Comparison of ENCODE assay signal across 29 mouse cellular contexts in genomic region chr16:36209967-36210453, GRCm38 (mm10). TPM values are rescaled to one million over a fixed set of nuclear protein-coding genes. Genes with fewer than 3 reads are reported as not detected.
DNase-seq lines count a peak whose midpoint lies in the region; ATAC-seq and TF ChIP-seq lines count a peak whose summit lies in the region.
"Had no signal": no experiment of that assay in that cellular context is flagged by ENCODE, and none has a peak within 500 bp of the region (broad histone marks: within the 10 kb centered on the region; RNA-seq: fewer than 3 reads in every experiment).

Gm5416 (plus strand) TSS chr16:36210403.

- no peaks in the 10 kb centered on the region for H3K79me2 ChIP-seq in CH12.LX (replicated peaks; ENCODE audit: control insufficient read depth, extremely low read depth, insufficient read depth, poor library complexity, severe bottlenecking)

- no peak within 1 kb of the TSS for H3K9ac ChIP-seq in liver, postnatal 0 days (replicated peaks)
- H3K9ac ChIP-seq in CH12.LX (ENCODE audit: insufficient read depth, low read depth), result no peak within 1 kb of the TSS
- no peak within 1 kb of the TSS for H3K9ac ChIP-seq in forebrain, embryonic 15.5 days (replicated peaks)
- no peak within 1 kb of the TSS for H3K9ac ChIP-seq in liver, embryonic 11.5 days (ENCODE audit: low read depth, low read length)

- no peaks in the 10 kb centered on the region for H3K4me1 ChIP-seq in liver, postnatal 0 days (ENCODE audit: insufficient read depth)
- H3K4me1 ChIP-seq in CH12.LX (ENCODE audit: control insufficient read depth in 1 of 2, insufficient read depth in 2 of 2), result peaks cover 0 to 9% of the 10 kb centered on the region in 2 experiments; a peak in 2 of 4 replicates
- no peaks in the 10 kb centered on the region for H3K4me1 ChIP-seq in forebrain, embryonic 15.5 days
- no peaks in the 10 kb centered on the region for H3K4me1 ChIP-seq in liver, embryonic 11.5 days (replicated peaks; ENCODE audit: control insufficient read depth, insufficient read depth, low read length)

- no peak within 1 kb of the TSS; the same call in 1 of the 2 replicates for H3K27ac ChIP-seq in liver, postnatal 0 days (ENCODE audit: low read depth)
- no peak within 1 kb of the TSS for H3K27ac ChIP-seq in CH12.LX (ENCODE audit: insufficient read depth, low read depth)
- H3K27ac ChIP-seq in forebrain, embryonic 15.5 days (replicated peaks), result no peak within 1 kb of the TSS
- no peak within 1 kb of the TSS for H3K27ac ChIP-seq in liver, embryonic 11.5 days (ENCODE audit: low read depth, low read length)

- H3K9me3 ChIP-seq in liver, postnatal 0 days (ENCODE audit: low read length), result no peaks in the 10 kb centered on the region
- H3K9me3 ChIP-seq in CH12.LX (replicated peaks; ENCODE audit: low read length), result no peaks in the 10 kb centered on the region
- H3K9me3 ChIP-seq in forebrain, embryonic 15.5 days, result no peaks in the 10 kb centered on the region
- no peaks in the 10 kb centered on the region for H3K9me3 ChIP-seq in liver, embryonic 11.5 days (ENCODE audit: control insufficient read depth, low read length)
- H3K9me3 ChIP-seq: G1E had no signal

- no peak for ATAC-seq in liver, postnatal 0 days
- no peak for ATAC-seq in forebrain, embryonic 15.5 days (replicated peaks)
- ATAC-seq in liver, embryonic 11.5 days (replicated peaks; ENCODE audit: low FRiP score), result no peak
- ATAC-seq: activated CD4-positive, CD25-positive, alpha-beta regulatory T cell, adult 4 months; CD4-positive, CD25-positive, alpha-beta regulatory T cell, adult 4 months; Patski had no signal

- H3K4me3 ChIP-seq in liver, postnatal 0 days (ENCODE audit: low read depth, low read length), result no peak within 1 kb of the TSS
- H3K4me3 ChIP-seq in CH12.LX (replicated peaks in 1 of 3; ENCODE audit: low read depth in 2 of 3, low read length in 2 of 3, poor library complexity in 1 of 3), result no peak within 1 kb of the TSS
- no peak within 1 kb of the TSS for H3K4me3 ChIP-seq in forebrain, embryonic 15.5 days
- no peak within 1 kb of the TSS for H3K4me3 ChIP-seq in liver, embryonic 11.5 days (ENCODE audit: low read depth, low read length)

- peak; percentile 19 for DNase-seq in heart, adult 11 months
- no peak for DNase-seq in heart, adult 18-20 months
- DNase-seq in liver, postnatal 0 days, result no peak
- DNase-seq in liver (no peak), 416B (ENCODE audit: low read depth) (peak; percentile 82), CH12.LX (ENCODE audit: extremely low read depth) (peak; percentile 15)
- no peak for DNase-seq in liver, embryonic 11.5 days (ENCODE audit: low spot score)
- DNase-seq: adrenal gland, adult 2 months; adrenal gland, adult 8-10 months; adrenal gland, postnatal 10 days; adrenal gland, postnatal 14 days; adrenal gland, postnatal 25 days; adrenal gland, postnatal 36 days; B cell, adult 2 months; cerebellum, adult 11 months; cerebellum, adult 11-12 months; cerebellum, adult 18-20 months; cerebellum, adult 2 months had no signal

- 51% methylated on average over 2 of the region's 2 CpGs for WGBS in liver, postnatal 0 days (ENCODE audit: insufficient replicate concordance)
- WGBS in forebrain, embryonic 15.5 days, result 87% methylated on average over 2 of the region's 2 CpGs
- 73% methylated on average over 2 of the region's 2 CpGs for WGBS in liver, embryonic 11.5 days

- dilution Hi-C loops in CH12.LX (cut with MboI; ENCODE audit: extremely low pct_ligation_motif_present, extremely low pct_unique_long_range_greater_than_20kb, low sequenced_read_pairs), result no loop called here

- in situ Hi-C loops in CH12.LX (cut with MboI; ENCODE audit: low pct_ligation_motif_present, low pct_unique_long_range_greater_than_20kb, low sequenced_read_pairs), result no loop called here

- no peak for TF ChIP-seq CTCF in liver, postnatal 0 days (IDR thresholded peaks at IDR 0.05; ENCODE audit: low read depth)
- TF ChIP-seq CTCF in CH12.LX (conservative IDR thresholded peaks at IDR 0.05 in 1 of 2, IDR thresholded peaks at IDR 0.05 in 1 of 2; ENCODE audit: low read depth in 2 of 2, low read length in 2 of 2), result no peak

- peak; percentile 77 for TF ChIP-seq EP300 in liver, postnatal 0 days (IDR thresholded peaks at IDR 0.05; ENCODE audit: low read depth)
- TF ChIP-seq EP300 in CH12.LX (IDR thresholded peaks at IDR 0.05; ENCODE audit: low read length), result 0 out of 2 replicates have a peak, but pooled peaks have one; percentile 13

- no peak within 1 kb of the TSS for H3K4me2 ChIP-seq in liver, postnatal 0 days (ENCODE audit: low read depth, low read length)
- no peak within 1 kb of the TSS for H3K4me2 ChIP-seq in CH12.LX (ENCODE audit: insufficient read depth, low read depth, poor library complexity, severe bottlenecking)
- no peak within 1 kb of the TSS for H3K4me2 ChIP-seq in forebrain, embryonic 15.5 days (replicated peaks)
- H3K4me2 ChIP-seq in liver, embryonic 11.5 days, result no peak within 1 kb of the TSS

- no peak for TF ChIP-seq POLR2A in CH12.LX (IDR thresholded peaks at IDR 0.05; ENCODE audit: low read depth, low read length)

- H3K27me3 ChIP-seq in liver, postnatal 0 days (ENCODE audit: insufficient read depth, low read length), result no peaks in the 10 kb centered on the region
- H3K27me3 ChIP-seq in CH12.LX (replicated peaks), result no peaks in the 10 kb centered on the region
- no peaks in the 10 kb centered on the region for H3K27me3 ChIP-seq in forebrain, embryonic 15.5 days
- H3K27me3 ChIP-seq in liver, embryonic 11.5 days (replicated peaks; ENCODE audit: control insufficient read depth, insufficient read depth, low read length), result no peaks in the 10 kb centered on the region
- H3K27me3 ChIP-seq: Patski had no signal

- no peak for TF ChIP-seq RAD21 in CH12.LX (IDR thresholded peaks at IDR 0.05; ENCODE audit: low read depth, low read length)

- H3K36me3 ChIP-seq in liver, postnatal 0 days (replicated peaks; ENCODE audit: insufficient read depth, low read length), result no peaks in the 10 kb centered on the region
- no peaks in the 10 kb centered on the region for H3K36me3 ChIP-seq in CH12.LX (replicated peaks in 1 of 2; ENCODE audit: control insufficient read depth in 1 of 2, insufficient read depth in 1 of 2, low read length in 1 of 2)
- H3K36me3 ChIP-seq in forebrain, embryonic 15.5 days, result no peaks in the 10 kb centered on the region
- H3K36me3 ChIP-seq in liver, embryonic 11.5 days (ENCODE audit: control insufficient read depth, insufficient read depth, low read length), result no peaks in the 10 kb centered on the region
- H3K36me3 ChIP-seq: G1E had no signal

TF ChIP-seq in CH12.LX, 34 proteins besides CTCF, POLR2A, EP300 and RAD21:
- TF ChIP-seq TBP (conservative IDR thresholded peaks at IDR 0.05; ENCODE audit: low read depth, low read length), result no peak
- TF ChIP-seq USF1 (IDR thresholded peaks at IDR 0.05; ENCODE audit: low read depth, low read length), result no peak
- TF ChIP-seq JUN (IDR thresholded peaks at IDR 0.05; ENCODE audit: insufficient read depth, low read depth, low read length), result no peak
- TF ChIP-seq ZC3H11A (IDR thresholded peaks at IDR 0.05; ENCODE audit: low read depth, low read length), result no peak
- TF ChIP-seq USF2 (conservative IDR thresholded peaks at IDR 0.05; ENCODE audit: low read depth, low read length), result no peak
- TF ChIP-seq MAZ (IDR thresholded peaks at IDR 0.05; ENCODE audit: low read depth, low read length), result no peak
- no peak for TF ChIP-seq MYC (IDR thresholded peaks at IDR 0.05; ENCODE audit: low read depth, low read length)
- no peak for TF ChIP-seq TCF12 (IDR thresholded peaks at IDR 0.05; ENCODE audit: low read depth, low read length)
- no peak for TF ChIP-seq E2F4 (IDR thresholded peaks at IDR 0.05; ENCODE audit: insufficient replicate concordance, low read depth, low read length)
- no peak for TF ChIP-seq MAFK (IDR thresholded peaks at IDR 0.05; ENCODE audit: insufficient replicate concordance, low read length)
- TF ChIP-seq UBTF (IDR thresholded peaks at IDR 0.05; ENCODE audit: low read depth, low read length), result no peak
- no peak for TF ChIP-seq ETS1 (conservative IDR thresholded peaks at IDR 0.05; ENCODE audit: low read depth, low read length)
- TF ChIP-seq BHLHE40 (IDR thresholded peaks at IDR 0.05; ENCODE audit: low read depth, low read length), result no peak
- no peak for TF ChIP-seq CHD1 (IDR thresholded peaks at IDR 0.05; ENCODE audit: low read depth, low read length)
- TF ChIP-seq SIN3A (IDR thresholded peaks at IDR 0.05; ENCODE audit: low read length), result no peak
- TF ChIP-seq PAX5 (IDR thresholded peaks at IDR 0.05; ENCODE audit: low read length), result no peak
- TF ChIP-seq HCFC1 (IDR thresholded peaks at IDR 0.05; ENCODE audit: low read depth, low read length), result no peak
- TF ChIP-seq NELFE (IDR thresholded peaks at IDR 0.05; ENCODE audit: low read depth, low read length), result no peak
- no peak for TF ChIP-seq MXI1 (IDR thresholded peaks at IDR 0.05; ENCODE audit: low read depth, low read length)
TF ChIP-seq in CH12.LX: peak in this region for 0.

RNA-seq across cellular contexts. Expression of gene Gm5416, which starts in this region (rescaled TPM):
- not detected for total RNA-seq in heart, adult 18-20 months (2021)
- polyA plus RNA-seq in liver, postnatal 0 days (2015; fragmentation: Nextera tagmentation; extraction: Ambion mirVana), result 9.4 and 11.8 TPM in 2 replicates
- total RNA-seq in CH12.LX (2012; rRNA removed) (not detected in 2 replicates), CH12.LX (2014; rRNA removed) (not detected in 2 replicates)
- not detected in 2 replicates for polyA plus RNA-seq in CH12.LX (2012; ENCODE audit: insufficient read length, low read depth)
- not detected in 2 replicates for polyA plus RNA-seq in forebrain, embryonic 15.5 days (2015; fragmentation: Nextera tagmentation; extraction: Ambion mirVana)
- polyA plus RNA-seq in liver, embryonic 11.5 days (2014; fragmentation: Nextera tagmentation; extraction: Ambion mirVana), result not detected in 2 replicates
- total RNA-seq: adrenal gland, adult 18-20 months; adrenal gland, adult 2 months; adrenal gland, adult 8-10 months; adrenal gland, postnatal 10 days; adrenal gland, postnatal 14 days; adrenal gland, postnatal 25 days; adrenal gland, postnatal 36 days; adrenal gland, postnatal 4 days; ES-E14; G1E; MEL had no signal
- polyA plus RNA-seq: activated CD4-positive, CD25-positive, alpha-beta regulatory T cell, adult 4 months; adrenal gland, adult 2 months; brain, embryonic 14.5 days; C2C12; CD4-positive, CD25-positive, alpha-beta regulatory T cell, adult 4 months; cerebellum, adult 2 months; G1E; Patski had no signal

Comparison
In these comparisons a context has a peak if more than half of its experiments do, and no peak if none do; other contexts are left out.
1. DNase-seq: peak in heart, adult 11 months (single experiment) and 416B (single experiment); none in heart, adult 18-20 months (0 of 2), liver, postnatal 0 days (single experiment), liver (single experiment) and liver, embryonic 11.5 days (single experiment).
2. Peak in DNase-seq in CH12.LX; RNA of the gene not detected or under 1 TPM.